Mouse (Mus musculus) liver, embryonic 11.5 days (tissue): ENCODE data around the gene Olfr248. TPM values are rescaled to one million over a fixed set of nuclear protein-coding genes. Genes with fewer than 3 reads are reported as not detected.

Experiments
- ATAC-seq: fragments of 200-750 bp; cut with Nextera tagmentation; replicated peaks from 2 replicates; pipeline ENCODE4 v1.8.0; 2017; ENCODE audit warnings: moderate number of reproducible peaks, mild to moderate bottlenecking, moderate TSS enrichment, moderate library complexity; ENCODE audit not compliant: low FRiP score
- DNase-seq: peaks from one replicate; pipeline ENCODE4 v3.0.0-alpha.2; 2017; ENCODE audit warnings: low spot score
- H3K27ac ChIP-seq: fragments of 300-500 bp; sonication (generic); 2 replicates; pipeline ENCODE4 v1.5.1; 2014; ENCODE audit warnings: mild to moderate bottlenecking, low read depth, low read length, control low read depth
- H3K27me3 ChIP-seq: fragments of 300-500 bp; sonication (generic); replicated peaks from 2 replicates; pipeline ENCODE4 v1.6.1; 2014; ENCODE audit warnings: low read length, mixed read lengths; ENCODE audit not compliant: control insufficient read depth, insufficient read depth
- H3K36me3 ChIP-seq: fragments of 300-500 bp; sonication (generic); 2 replicates; pipeline ENCODE4 v1.6.1; 2014; ENCODE audit warnings: mild to moderate bottlenecking, low read length, moderate library complexity, mixed read lengths; ENCODE audit not compliant: control insufficient read depth, insufficient read depth
- H3K4me1 ChIP-seq: fragments of 300-500 bp; sonication (generic); replicated peaks from 2 replicates; pipeline ENCODE4 v1.6.1; 2014; ENCODE audit warnings: low read length, mixed read lengths; ENCODE audit not compliant: control insufficient read depth, insufficient read depth
- H3K4me2 ChIP-seq: fragments of 300-500 bp; sonication (generic); 2 replicates; pipeline ENCODE4 v1.6.1; 2014; ENCODE audit warnings: mild to moderate bottlenecking, control low read depth, moderate library complexity
- H3K4me3 ChIP-seq: fragments of 300-500 bp; sonication (generic); 2 replicates; pipeline ENCODE4 v1.5.1; 2014; ENCODE audit warnings: low read depth, low read length, control low read depth
- H3K9ac ChIP-seq: fragments of 300-500 bp; sonication (generic); 2 replicates; pipeline ENCODE4 v1.6.1; 2014; ENCODE audit warnings: low read depth, low read length, control low read depth
- H3K9me3 ChIP-seq: fragments of 300-500 bp; sonication (generic); 2 replicates; pipeline ENCODE4 v1.6.1; 2016; ENCODE audit warnings: low read length, inconsistent platforms, mixed read lengths; ENCODE audit not compliant: control insufficient read depth
- WGBS: fragments of 180-500 bp; shearing (Covaris S2); extraction: QIAGEN DNeasy Blood & Tissue Kit; methylation state at CpG from one replicate; pipeline ENCODE4 v1.1.7; 2014; 5-methylcytosine and 5-hydroxymethylcytosine counted together
- polyA plus RNA-seq: library from polyadenylated mRNA; unstranded; fragments of >200 nt; fragmentation: Nextera tagmentation; extraction: Ambion mirVana; gene quantifications from 2 replicates; pipeline ENCODE4 v1.2.1, GENCODE M21; 2014

Olfr248 gene
- polyA plus RNA-seq, 1 experiment from 2014 or later = not detected

- 0 out of 2 replicates have a peak, but pooled peaks cover 3% of the 10 kb centered on the region for H3K4me1 ChIP-seq
- H3K27ac ChIP-seq = no peak overlapping the region
- no peak for ATAC-seq
- H3K9ac ChIP-seq = no peak overlapping the region
- H3K4me2 ChIP-seq = no peak overlapping the region
- no peak overlapping the region for H3K4me3 ChIP-seq
- DNase-seq = no peak
- no peaks in the 10 kb centered on the region for H3K36me3 ChIP-seq
- no peaks in the 10 kb centered on the region for H3K9me3 ChIP-seq
- 82% methylated on average over 1 of the region's 1 CpGs for WGBS
- H3K27me3 ChIP-seq = no peaks in the 10 kb centered on the region
Measured at GRCm38 (mm10) chr1:174427402-174427801, 36.6 kb downstream of the Olfr248 start.

GRCm38 (mm10) chr1:174428407-174428806, 37.6 kb downstream of the Olfr248 start:
- ATAC-seq (peak; percentile 42), DNase-seq (no peak)
- H3K27ac ChIP-seq = no peak overlapping the region
- H3K36me3 ChIP-seq = no peaks in the 10 kb centered on the region
- no peak overlapping the region for H3K4me3 ChIP-seq
- 0 out of 2 replicates have a peak, but pooled peaks cover 3% of the 10 kb centered on the region for H3K4me1 ChIP-seq
- no peaks in the 10 kb centered on the region for H3K9me3 ChIP-seq
- no peak overlapping the region for H3K4me2 ChIP-seq
- no peak overlapping the region for H3K9ac ChIP-seq
- no peaks in the 10 kb centered on the region for H3K27me3 ChIP-seq
- WGBS = 55% methylated on average over 2 of the region's 2 CpGs

DNA sequence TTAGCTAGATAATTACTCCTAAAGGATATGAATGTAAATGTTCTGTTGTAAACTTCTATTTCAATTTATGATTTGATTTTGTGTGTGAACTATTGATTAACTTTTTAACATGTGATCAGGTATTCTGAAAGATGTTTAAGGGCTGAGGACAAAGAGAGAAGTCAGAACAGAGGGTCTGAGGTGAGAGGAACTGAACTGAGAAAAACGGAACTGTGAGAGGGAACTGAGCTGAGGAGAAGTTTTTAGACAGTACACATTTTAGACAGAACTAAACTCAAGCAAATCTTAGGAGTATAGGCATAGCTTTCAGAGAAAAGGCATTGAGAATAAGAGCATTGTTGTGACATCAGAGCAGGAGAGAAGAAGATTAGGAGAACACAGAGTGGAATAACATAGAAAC, 43.3 kb downstream of the Olfr248 start:
- H3K9me3 ChIP-seq = no peaks in the 10 kb centered on the region
- H3K4me1 ChIP-seq = no peaks in the 10 kb centered on the region
- WGBS = 49% methylated on average over 1 of the region's 1 CpGs
- no peak for DNase-seq
- H3K4me2 ChIP-seq = no peak overlapping the region
- no peaks in the 10 kb centered on the region for H3K27me3 ChIP-seq
- H3K4me3 ChIP-seq = no peak overlapping the region
- H3K36me3 ChIP-seq = no peaks in the 10 kb centered on the region
- H3K9ac ChIP-seq = no peak overlapping the region
- H3K27ac ChIP-seq = no peak overlapping the region
- no peak for ATAC-seq

Other genes with a start within 250 kb of the Olfr248 start
- gene Olfr420, start 235.4 kb upstream of the Olfr248 start, polyA plus RNA-seq = 0.12 and 0.27 TPM in 2 replicates
- gene Spta1, start 218.3 kb upstream of the Olfr248 start, polyA plus RNA-seq = 23.1 and 26.0 TPM in 2 replicates
- gene Olfr419, start 139.0 kb upstream of the Olfr248 start, polyA plus RNA-seq = 0.12 TPM in 1 of 2 replicates, not detected in the other
- gene Mptx1, start 60.5 kb upstream of the Olfr248 start, polyA plus RNA-seq = not detected in 2 replicates
- not detected in 2 replicates for gene Olfr417, start 25.9 kb upstream of the Olfr248 start, polyA plus RNA-seq
- not detected in 2 replicates for gene Olfr414, start 33.0 kb downstream of the Olfr248 start, polyA plus RNA-seq
- gene Olfr220, start 51.0 kb downstream of the Olfr248 start, polyA plus RNA-seq = not detected in 2 replicates
- 0.41 and 0.55 TPM in 2 replicates for gene Fmn2, start 110.8 kb downstream of the Olfr248 start, polyA plus RNA-seq